In genomic region chr5:45454456-45454855, GRCm38 (mm10) we compare ENCODE assay signal across 25 mouse cellular contexts. TPM values are rescaled to one million over a fixed set of nuclear protein-coding genes. Genes with fewer than 3 reads are reported as not detected.
"Had no signal": no experiment of that assay in that cellular context is flagged by ENCODE, and none has a peak within 500 bp of the region (broad histone marks: within the 10 kb centered on the region; RNA-seq: fewer than 3 reads in every experiment).

No protein-coding gene starts in this region.

- H3K4me2 ChIP-seq: neural tube, embryonic 13.5 days; neural tube, embryonic 15.5 days; stomach, embryonic 15.5 days had no signal

- H3K27me3 ChIP-seq: neural tube, embryonic 13.5 days; neural tube, embryonic 15.5 days; stomach, embryonic 15.5 days had no signal

- H3K4me3 ChIP-seq: neural tube, embryonic 13.5 days; neural tube, embryonic 15.5 days; stomach, embryonic 15.5 days had no signal

- H3K9me3 ChIP-seq: neural tube, embryonic 13.5 days; neural tube, embryonic 15.5 days; stomach, embryonic 15.5 days had no signal

- DNase-seq: retina, postnatal 1 day; right cerebral cortex, adult 18-20 months; right cerebral cortex, postnatal 14 days; right cerebral cortex, postnatal 25 days; right cerebral cortex, postnatal 4 days; spleen, adult 18-20 months; thymus, adult 18-20 months; thymus, adult 2 months; thymus, postnatal 14 days; thymus, postnatal 25 days; thymus, postnatal 36 days; thymus, postnatal 4 days had no signal

- H3K36me3 ChIP-seq: neural tube, embryonic 13.5 days; neural tube, embryonic 15.5 days; stomach, embryonic 15.5 days had no signal

- H3K4me1 ChIP-seq: stomach, embryonic 15.5 days had no signal

- H3K27ac ChIP-seq: neural tube, embryonic 13.5 days; neural tube, embryonic 15.5 days; stomach, embryonic 15.5 days; stomach, postnatal 0 days had no signal

- H3K9ac ChIP-seq: neural tube, embryonic 13.5 days; neural tube, embryonic 15.5 days; stomach, embryonic 15.5 days had no signal

RNA-seq across cellular contexts. Expression of gene Clrn2, which starts 0.9 kb away (rescaled TPM):
- total RNA-seq: neutrophil, adult 5-6 weeks had no signal
- polyA plus RNA-seq: neural tube, embryonic 14.5 days; neural tube, embryonic 15.5 days; small intestine, adult 2 months; spleen, adult 2 months; stomach, embryonic 14.5 days; stomach, embryonic 15.5 days; stomach, embryonic 16.5 days; stomach, postnatal 0 days; testis, adult 2 months; thymus, adult 2 months; thymus, postnatal 0 days; urinary bladder, adult 2 months had no signal
